Mouse (Mus musculus): ENCODE measurements at regions not wholly inside any gene's neighbourhood (a gene's known extent, or its start where the extent isn't known, plus 50 kb on each side); places are given as distances from the start of the nearest gene placed in this dataset.

- no peak for DNase-seq
Measured at GRCm38 (mm10) chr11:22693984-22694383, 166.8 kb downstream of the B3gnt2 start.

GRCm38 (mm10) chr11:22694829-22695228 lies 165.9 kb downstream of the B3gnt2 start:
- no peak for DNase-seq

GRCm38 (mm10) chr11:22695237-22695636 lies 165.5 kb downstream of the B3gnt2 start:
- DNase-seq: no peak

GRCm38 (mm10) chr11:22698057-22698941 lies 162.5 kb downstream of the B3gnt2 start:
- DNase-seq: no peak

GRCm38 (mm10) chr11:22706082-22706481 lies 154.7 kb downstream of the B3gnt2 start:
- DNase-seq: no peak
